In the genomic region with DNA sequence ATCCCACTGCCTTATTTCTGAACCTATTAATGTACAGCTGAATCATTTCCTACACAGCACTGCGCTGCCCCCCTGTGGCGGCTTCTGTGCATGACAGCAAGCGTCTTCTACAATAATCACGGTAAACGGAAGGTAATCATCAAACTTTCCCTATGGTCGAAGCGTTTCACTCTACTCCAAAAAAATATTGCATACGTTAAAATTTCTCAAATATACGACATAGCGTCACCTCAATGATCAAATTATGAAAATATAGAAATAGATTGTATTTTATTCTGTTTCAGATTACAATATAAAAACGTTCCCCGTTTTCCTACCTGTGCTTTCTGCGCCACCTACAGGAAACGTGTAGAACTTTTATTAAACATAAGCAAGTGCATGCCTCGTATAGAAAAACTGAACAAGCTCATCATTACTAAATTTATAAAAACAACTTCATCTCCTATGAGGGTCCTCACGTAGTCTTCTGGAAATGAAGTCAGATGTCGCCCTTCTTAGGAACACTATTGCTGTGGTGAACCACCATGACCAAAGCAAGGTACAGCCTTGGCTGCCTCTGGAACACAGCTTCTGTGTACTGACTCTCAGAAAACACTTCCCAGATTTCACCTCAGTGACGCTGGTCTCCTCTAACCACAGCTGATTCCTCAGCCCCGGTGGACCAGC, we compare ENCODE assay signal across 8 mouse cellular contexts. TPM values are rescaled to one million over a fixed set of nuclear protein-coding genes. Genes with fewer than 3 reads are reported as not detected.
A peak's percentile ranks its signal among the peaks of the same experiment; 100 is the strongest.
DNase-seq lines count a peak whose midpoint lies in the region; ATAC-seq lines count a peak whose summit lies in the region.

No protein-coding gene starts in this region.

- no peak overlapping the region for H3K9ac ChIP-seq in forebrain, embryonic 16.5 days (replicated peaks; ENCODE audit: low read depth, low read length)
- H3K9ac ChIP-seq in hindbrain, embryonic 11.5 days (ENCODE audit: low read depth, low read length), result no peak overlapping the region
- no peak overlapping the region for H3K9ac ChIP-seq in lung, embryonic 15.5 days

- no peaks in the 10 kb centered on the region for H3K4me1 ChIP-seq in forebrain, embryonic 16.5 days (replicated peaks; ENCODE audit: control insufficient read depth, insufficient read depth, low read length)
- H3K4me1 ChIP-seq in hindbrain, embryonic 11.5 days (replicated peaks; ENCODE audit: control insufficient read depth, insufficient read depth, low read length), result no peaks in the 10 kb centered on the region
- H3K4me1 ChIP-seq in lung, embryonic 15.5 days, result no peaks in the 10 kb centered on the region

- no peaks in the 10 kb centered on the region for H3K27me3 ChIP-seq in forebrain, embryonic 16.5 days (replicated peaks; ENCODE audit: control insufficient read depth, insufficient read depth, low read length)
- H3K27me3 ChIP-seq in hindbrain, embryonic 11.5 days (ENCODE audit: control insufficient read depth, insufficient read depth, low read length), result no peaks in the 10 kb centered on the region
- H3K27me3 ChIP-seq in lung, embryonic 15.5 days, result no peaks in the 10 kb centered on the region

- ATAC-seq in forebrain, embryonic 16.5 days, result peak; percentile 76
- peak; percentile 61; the same call in 1 of the 2 replicates for ATAC-seq in hindbrain, embryonic 11.5 days (ENCODE audit: low FRiP score)
- ATAC-seq in lung, embryonic 15.5 days (ENCODE audit: borderline replicate concordance, extremely low read depth, low FRiP score, low TSS enrichment), result no peak

- no peaks in the 10 kb centered on the region for H3K9me3 ChIP-seq in forebrain, embryonic 16.5 days (ENCODE audit: control insufficient read depth, low read length)
- no peaks in the 10 kb centered on the region for H3K9me3 ChIP-seq in hindbrain, embryonic 11.5 days (ENCODE audit: control insufficient read depth, low read length)
- no peaks in the 10 kb centered on the region for H3K9me3 ChIP-seq in lung, embryonic 15.5 days

- DNase-seq in MN1 (ENCODE audit: low spot score), result peak; percentile 58
- DNase-seq in cerebellum, adult 18-20 months, result peak; percentile 73 to 75
- DNase-seq in hindbrain, embryonic 11.5 days (ENCODE audit: low spot score), result peak; percentile 90
- DNase-seq in layer of hippocampus, adult 9-10 months (ENCODE audit: low spot score), result peak; percentile 92
- DNase-seq in ovary, postnatal 36 days (ENCODE audit: low spot score), result peak; percentile 75
- peak; percentile 69 to 78 for DNase-seq in thymus, postnatal 36 days

- H3K4me3 ChIP-seq in forebrain, embryonic 16.5 days (replicated peaks; ENCODE audit: low read length), result peak overlapping the region; percentile 23; the same call in 1 of the 2 replicates
- no peak overlapping the region for H3K4me3 ChIP-seq in hindbrain, embryonic 11.5 days (ENCODE audit: low read depth, low read length)
- peak overlapping the region; percentile 27 for H3K4me3 ChIP-seq in lung, embryonic 15.5 days

- H3K36me3 ChIP-seq in forebrain, embryonic 16.5 days (ENCODE audit: control insufficient read depth, insufficient read depth), result no peaks in the 10 kb centered on the region
- H3K36me3 ChIP-seq in hindbrain, embryonic 11.5 days (ENCODE audit: control insufficient read depth, insufficient read depth, low read length), result no peaks in the 10 kb centered on the region
- H3K36me3 ChIP-seq in lung, embryonic 15.5 days, result no peaks in the 10 kb centered on the region

- H3K4me2 ChIP-seq in forebrain, embryonic 16.5 days (ENCODE audit: low read length), result peak overlapping the region; percentile 25
- H3K4me2 ChIP-seq in hindbrain, embryonic 11.5 days (replicated peaks; ENCODE audit: low read depth, low read length), result no peak overlapping the region
- peak overlapping the region; percentile 37; the same call in 1 of the 2 replicates for H3K4me2 ChIP-seq in lung, embryonic 15.5 days

- no peak overlapping the region for H3K27ac ChIP-seq in forebrain, embryonic 16.5 days (ENCODE audit: low read length)
- H3K27ac ChIP-seq in hindbrain, embryonic 11.5 days (ENCODE audit: low read depth, low read length), result no peak overlapping the region
- H3K27ac ChIP-seq in lung, embryonic 15.5 days, result no peak overlapping the region

- WGBS in forebrain, embryonic 16.5 days, result 5% methylated on average over 19 of the region's 19 CpGs
- WGBS in hindbrain, embryonic 11.5 days, result 7% methylated on average over 19 of the region's 19 CpGs
- 2% methylated on average over 19 of the region's 19 CpGs for WGBS in lung, embryonic 15.5 days

RNA-seq across cellular contexts. Expression of a gene that starts 38.0 kb away (rescaled TPM):
- 67.1 and 70.5 TPM in 2 replicates for polyA plus RNA-seq in forebrain, embryonic 16.5 days (2015; fragmentation: Nextera tagmentation; extraction: Ambion mirVana)
- 71.2 and 77.3 TPM in 2 replicates for polyA plus RNA-seq in hindbrain, embryonic 11.5 days (2014; fragmentation: Nextera tagmentation; extraction: Ambion mirVana)
- 23.5 TPM in 2 replicates for polyA plus RNA-seq in lung, embryonic 15.5 days (2015; fragmentation: Nextera tagmentation; extraction: Ambion mirVana)
